Mouse (Mus musculus): ENCODE measurements around the gene Gm14862.

GRCm38 (mm10) chrX:9271947-9272459, 15.3 kb upstream of the Gm14862 start:
- no peak for TF ChIP-seq POLR2A (IDR thresholded peaks at IDR 0.05; ENCODE audit: insufficient read length, low read depth)
- TF ChIP-seq MYOG (IDR thresholded peaks at IDR 0.05; ENCODE audit: control insufficient read depth in 1 of 3, insufficient read depth in 1 of 3, insufficient read length in 2 of 3, low read depth in 2 of 3), result no peak
- no peak for TF ChIP-seq TCF3 (IDR thresholded peaks at IDR 0.05; ENCODE audit: insufficient read length, low read depth)
- TF ChIP-seq CEBPB (IDR thresholded peaks at IDR 0.05; ENCODE audit: insufficient read depth, poor library complexity, severe bottlenecking), result no peak
- no peak for TF ChIP-seq MAX (IDR thresholded peaks at IDR 0.05; ENCODE audit: low read depth)
- no peak for TF ChIP-seq USF1 (IDR thresholded peaks at IDR 0.05; ENCODE audit: low read depth)
- TF ChIP-seq POLR2AphosphoS2 (IDR thresholded peaks at IDR 0.05; ENCODE audit: insufficient read length, low read depth), result no peak
- TF ChIP-seq SRF (IDR thresholded peaks at IDR 0.05; ENCODE audit: control insufficient read depth, insufficient read length, low read depth), result no peak
- no peak for TF ChIP-seq TCF12 (IDR thresholded peaks at IDR 0.05; ENCODE audit: insufficient read depth, poor library complexity, severe bottlenecking)
- no peak for TF ChIP-seq E2F4 (IDR thresholded peaks at IDR 0.05; ENCODE audit: insufficient read depth)

All from myocyte (in vitro differentiated cells).